Mouse (Mus musculus): ENCODE results near the gene Plcg2.

- TF ChIP-seq CTCF (IDR thresholded peaks at IDR 0.05; ENCODE audit: low read depth), result no peak
- TF ChIP-seq EP300 (IDR thresholded peaks at IDR 0.05; ENCODE audit: low read depth), result peak; percentile 69
Measured at GRCm38 (mm10) chr8:117543789-117544188, 45.7 kb downstream of the Plcg2 start.

Measured in liver, postnatal 0 days (tissue).